Mouse (Mus musculus) liver, embryonic 14.5 days (tissue): ENCODE measurements at regions not wholly inside any gene's neighbourhood (a gene's known extent, or its start where the extent isn't known, plus 50 kb on each side); places are given as distances from the start of the nearest gene placed in this dataset.
"Not testable (repeated sequence)": the region's sequence is repeated elsewhere in the genome, so short reads cannot be mapped to it uniquely, and the experiment has no call there.

Experiments used
- ATAC-seq: fragments of 200-750 bp; cut with Nextera tagmentation; 2 replicates; pipeline ENCODE4 v1.8.0; 2017; ENCODE audit warnings: moderate number of reproducible peaks, mild to moderate bottlenecking, moderate library complexity; ENCODE audit not compliant: insufficient read depth
- DNase-seq, 3 experiments: peaks; one replicate each; pipeline ENCODE4 v3.0.0-alpha.2; 2012 to 2013; ENCODE audit warnings: low read depth in 3 of 3, low spot score in 3 of 3
- H3K27ac ChIP-seq: fragments of 300-500 bp; sonication (generic); 2 replicates; pipeline ENCODE4 v1.5.1; 2014; ENCODE audit warnings: moderate library complexity, mild to moderate bottlenecking, control low read depth, inconsistent platforms
- H3K27me3 ChIP-seq: fragments of 300-500 bp; sonication (generic); 2 replicates; pipeline ENCODE4 v1.6.1; 2014; ENCODE audit warnings: mild to moderate bottlenecking, low read length, moderate library complexity; ENCODE audit not compliant: control insufficient read depth, insufficient read depth
- H3K36me3 ChIP-seq: fragments of 300-500 bp; sonication (generic); replicated peaks from 2 replicates; pipeline ENCODE4 v1.6.1; 2014; ENCODE audit warnings: low read depth; ENCODE audit not compliant: control insufficient read depth, insufficient read depth
- H3K4me1 ChIP-seq, 2 experiments: fragments of 200-500 bp in 1 of 2; fragments of 300-500 bp in 1 of 2; sonication (generic) in 1 of 2; replicated peaks; 2 replicates each; pipeline ENCODE4 v1.6.1; 2012 to 2014; ENCODE audit warnings: antibody characterized with exemption in 1 of 2, inconsistent platforms in 1 of 2, low read length in 1 of 2; ENCODE audit not compliant: control insufficient read depth in 2 of 2, insufficient read depth in 2 of 2
- H3K4me2 ChIP-seq: fragments of 300-500 bp; sonication (generic); 2 replicates; pipeline ENCODE4 v1.6.1; 2014; ENCODE audit warnings: low read depth, mild to moderate bottlenecking, control low read depth, moderate library complexity
- H3K4me3 ChIP-seq, 2 experiments: fragments of 200-500 bp in 1 of 2; fragments of 300-500 bp in 1 of 2; sonication (generic) in 1 of 2; 2 replicates each; pipeline ENCODE4 v1.5.1; 2012 to 2014; ENCODE audit warnings: low read depth in 2 of 2, low read length in 2 of 2, mild to moderate bottlenecking in 2 of 2, control low read depth in 1 of 2, inconsistent platforms in 1 of 2, moderate library complexity in 1 of 2; ENCODE audit not compliant: insufficient read depth in 1 of 2
- H3K9ac ChIP-seq: fragments of 300-500 bp; sonication (generic); replicated peaks from 2 replicates; pipeline ENCODE4 v1.6.1; 2014; ENCODE audit warnings: mild to moderate bottlenecking, control low read depth, moderate library complexity
- H3K9me3 ChIP-seq: fragments of 300-500 bp; sonication (generic); 2 replicates; pipeline ENCODE4 v1.6.1; 2016; ENCODE audit warnings: low read length, mixed read lengths; ENCODE audit not compliant: control insufficient read depth
- CTCF ChIP-seq: IDR thresholded peaks from 2 replicates; pipeline ENCODE4 v1.5.1; 2016; ENCODE audit warnings: antibody characterized with exemption, low read depth, control low read depth
- EP300 ChIP-seq: IDR thresholded peaks from 2 replicates; pipeline ENCODE4 v1.6.1; 2016; ENCODE audit warnings: antibody characterized with exemption, low read depth
- WGBS: fragments of 180-500 bp; shearing (Covaris S2); extraction: QIAGEN DNeasy Blood & Tissue Kit; methylation state at CpG from one replicate; pipeline ENCODE4 v1.1.7; 2014; ENCODE audit not compliant: insufficient replicate concordance; 5-methylcytosine and 5-hydroxymethylcytosine counted together

- H3K27ac ChIP-seq = no peak overlapping the region
- no peak overlapping the region for H3K9ac ChIP-seq
- no peaks in the 10 kb centered on the region for H3K27me3 ChIP-seq
- no peak overlapping the region for H3K4me2 ChIP-seq
- ATAC-seq (no peak), DNase-seq (no peak)
- 0 out of 4 replicates have a peak, but pooled peaks cover 0 to 2% of the 10 kb centered on the region in 2 experiments for H3K4me1 ChIP-seq
- H3K36me3 ChIP-seq = no peaks in the 10 kb centered on the region
- WGBS = 40% methylated on average over 1 of the region's 1 CpGs
- no peaks in the 10 kb centered on the region for H3K9me3 ChIP-seq
- TF ChIP-seq CTCF (no peak), EP300 (no peak)
- H3K4me3 ChIP-seq = no peak overlapping the region
These were observed 72.7 kb downstream of the Ccdc71l start for GRCm38 (mm10) chr12:32451226-32451625.

- Histone ChIP-seq H3K27me3 (no peaks in the 10 kb centered on the region), H3K9me3 (no peaks in the 10 kb centered on the region), H3K36me3 (no peaks in the 10 kb centered on the region), H3K4me3 (no peak overlapping the region), H3K9ac (no peak overlapping the region), H3K4me1 (0 out of 4 replicates have a peak, but pooled peaks cover 0 to 2% of the 10 kb centered on the region in 2 experiments), H3K27ac (no peak overlapping the region), H3K4me2 (no peak overlapping the region)
- ATAC-seq (no peak), DNase-seq (no peak)
- TF ChIP-seq CTCF (no peak), EP300 (no peak)
These were observed 76.3 kb downstream of the Ccdc71l start for GRCm38 (mm10) chr12:32454794-32455193.

GRCm38 (mm10) chr12:32455231-32455630 lies 76.7 kb downstream of the Ccdc71l start:
- not testable (repeated sequence) for H3K27ac ChIP-seq, H3K27me3 ChIP-seq, H3K4me3 ChIP-seq, H3K4me2 ChIP-seq, H3K36me3 ChIP-seq, DNase-seq, H3K9me3 ChIP-seq, ATAC-seq, H3K9ac ChIP-seq, H3K4me1 ChIP-seq
- 58% methylated on average over 3 of the region's 3 CpGs for WGBS

GRCm38 (mm10) chr12:32455913-32456312 lies 77.4 kb downstream of the Ccdc71l start:
- no peaks in the 10 kb centered on the region for H3K9me3 ChIP-seq
- TF ChIP-seq CTCF = no peak
- ATAC-seq (no peak), DNase-seq (no peak)
- no peaks in the 10 kb centered on the region for H3K36me3 ChIP-seq
- no peak overlapping the region for H3K4me3 ChIP-seq
- no peak overlapping the region for H3K4me2 ChIP-seq
- no peak overlapping the region for H3K9ac ChIP-seq
- no peak overlapping the region for H3K27ac ChIP-seq
- H3K4me1 ChIP-seq = 0 out of 4 replicates have a peak, but pooled peaks cover 0 to 2% of the 10 kb centered on the region in 2 experiments
- H3K27me3 ChIP-seq = no peaks in the 10 kb centered on the region

GRCm38 (mm10) chr12:32456796-32457195 lies 78.3 kb downstream of the Ccdc71l start:
- H3K4me1 ChIP-seq = 0 out of 4 replicates have a peak, but pooled peaks cover 0 to 2% of the 10 kb centered on the region in 2 experiments
- WGBS = 67% methylated on average over 4 of the region's 4 CpGs
- TF ChIP-seq CTCF (no peak), EP300 (no peak)

GRCm38 (mm10) chr12:32458386-32458785 lies 79.9 kb downstream of the Ccdc71l start:
- H3K9ac ChIP-seq = no peak overlapping the region
- no peak for DNase-seq
- no peaks in the 10 kb centered on the region for H3K9me3 ChIP-seq
- ATAC-seq = no peak
- H3K27me3 ChIP-seq = no peaks in the 10 kb centered on the region
- H3K36me3 ChIP-seq = no peaks in the 10 kb centered on the region
- TF ChIP-seq EP300 (no peak), CTCF (no peak)
- 38% methylated on average over 1 of the region's 1 CpGs for WGBS
- H3K4me2 ChIP-seq = no peak overlapping the region
- H3K4me1 ChIP-seq = 0 out of 4 replicates have a peak, but pooled peaks cover 0 to 2% of the 10 kb centered on the region in 2 experiments
- H3K4me3 ChIP-seq = no peak overlapping the region
- no peak overlapping the region for H3K27ac ChIP-seq

More at GRCm38 (mm10) chr12:32456796-32457195, 78.3 kb downstream of the Ccdc71l start:
- DNase-seq (no peak), ATAC-seq (no peak)
- Histone ChIP-seq H3K9me3 (no peaks in the 10 kb centered on the region), H3K4me3 (no peak overlapping the region), H3K27ac (no peak overlapping the region), H3K4me2 (no peak overlapping the region), H3K27me3 (no peaks in the 10 kb centered on the region), H3K36me3 (no peaks in the 10 kb centered on the region), H3K9ac (no peak overlapping the region)
